Mouse (Mus musculus) gastrocnemius, adult 8-10 months (tissue): Measurements from ENCODE around the gene Sbk2. TPM values are rescaled to one million over a fixed set of nuclear protein-coding genes. Genes with fewer than 3 reads are reported as not detected.

Experiments used
- DNase-seq, 2 experiments: peaks; one replicate each; pipeline ENCODE4 v3.0.0; 2022; ENCODE audit warnings: low spot score in 2 of 2
- total RNA-seq, 4 experiments: library from RNA; stranded (reverse); gene quantifications; 2 replicates each; pipeline ENCODE4 v1.2.4; 2022

Sbk2 gene
- total RNA-seq, 4 experiments from 2014 or later: 55.4 to 88.7 (median 62.8) TPM

DNA sequence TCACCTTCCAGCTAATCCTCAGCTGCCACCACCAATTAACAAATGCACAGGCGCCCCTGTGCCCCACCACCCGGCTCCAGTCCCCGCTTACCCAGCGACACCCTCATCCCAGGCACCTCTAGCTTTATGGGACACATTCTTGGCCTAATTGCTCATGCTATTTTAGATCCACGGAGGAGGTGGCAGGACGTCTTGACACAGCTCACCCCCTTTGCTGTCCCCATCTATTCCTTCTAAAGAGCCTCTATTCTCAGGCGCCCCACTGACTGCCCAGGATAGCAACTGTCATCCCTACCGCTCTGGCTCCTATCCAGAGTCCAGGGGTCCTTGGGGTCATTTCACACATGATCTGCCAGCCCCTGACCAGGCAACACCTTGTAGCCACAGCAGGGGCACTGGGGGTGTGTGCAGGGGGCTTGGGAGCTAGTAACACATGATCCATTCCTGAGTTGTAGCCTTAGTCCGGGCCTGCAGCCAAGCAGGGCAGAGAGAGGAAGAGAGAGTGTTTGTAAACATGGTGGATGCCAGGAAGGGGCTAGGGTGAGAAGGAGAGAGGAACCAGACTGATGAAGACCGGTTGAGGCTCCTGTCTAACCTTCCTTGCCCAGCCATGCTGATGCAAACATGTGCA is 10.3 kb downstream of the Sbk2 start:
- peak in 1 of 2 experiments; percentile 33 for DNase-seq

DNA sequence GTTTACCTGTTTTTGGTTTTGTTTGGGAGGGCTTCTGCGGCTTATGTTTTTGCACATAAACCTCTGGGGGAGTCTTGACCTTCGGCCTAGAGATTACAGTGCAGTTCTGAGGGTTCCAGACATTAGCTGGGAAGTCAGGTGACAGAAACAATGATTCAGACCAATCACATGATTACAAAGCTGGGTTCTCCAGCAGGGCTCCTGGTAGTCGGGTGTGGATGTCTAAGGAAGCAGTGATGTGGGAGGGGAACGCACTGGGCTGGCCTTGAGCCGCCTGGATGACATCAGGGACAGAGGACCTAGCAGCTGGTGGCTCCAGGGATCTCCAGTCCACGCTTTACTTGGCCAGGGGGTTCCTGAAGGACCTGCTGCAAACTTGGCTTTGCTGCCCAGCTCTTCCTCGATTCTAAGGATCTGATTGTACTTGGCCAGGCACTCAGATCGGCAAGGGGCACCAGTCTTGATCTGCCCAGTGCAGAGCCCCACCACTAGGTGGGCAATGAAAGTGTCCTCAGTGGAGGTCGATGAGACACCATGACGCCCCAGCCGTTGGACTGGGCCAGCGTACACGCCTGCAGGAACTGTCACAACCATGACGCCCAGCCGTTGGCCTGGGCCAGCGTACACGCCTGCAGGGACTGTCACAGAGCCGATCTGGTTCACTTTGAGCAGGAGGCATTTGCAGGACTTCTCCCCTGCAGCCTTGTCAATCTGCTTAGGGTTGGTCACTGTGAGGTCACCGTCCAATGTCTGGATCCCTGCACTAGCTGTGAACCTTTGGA is 13.5 kb downstream of the Sbk2 start:
- no peak for DNase-seq

DNA sequence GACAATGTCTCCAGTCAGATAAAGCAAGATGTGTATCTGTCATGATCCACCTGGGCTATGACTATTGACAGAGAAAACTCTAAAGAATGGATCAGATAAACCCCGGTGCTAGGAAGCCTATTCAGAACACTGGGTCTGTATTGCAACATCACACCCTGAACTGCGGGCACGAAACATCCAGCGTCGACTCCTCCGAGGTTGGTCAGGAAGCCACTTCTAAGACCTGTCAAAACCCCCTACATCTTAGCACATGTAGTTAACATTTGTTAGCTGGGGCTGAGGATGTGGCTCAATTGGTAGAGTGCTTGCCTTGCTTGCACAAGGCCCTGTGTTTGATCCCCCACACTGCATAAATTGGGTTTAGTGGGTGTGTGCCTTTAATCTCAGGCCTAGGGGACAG is 15.8 kb downstream of the Sbk2 start:
- no peak for DNase-seq

DNA sequence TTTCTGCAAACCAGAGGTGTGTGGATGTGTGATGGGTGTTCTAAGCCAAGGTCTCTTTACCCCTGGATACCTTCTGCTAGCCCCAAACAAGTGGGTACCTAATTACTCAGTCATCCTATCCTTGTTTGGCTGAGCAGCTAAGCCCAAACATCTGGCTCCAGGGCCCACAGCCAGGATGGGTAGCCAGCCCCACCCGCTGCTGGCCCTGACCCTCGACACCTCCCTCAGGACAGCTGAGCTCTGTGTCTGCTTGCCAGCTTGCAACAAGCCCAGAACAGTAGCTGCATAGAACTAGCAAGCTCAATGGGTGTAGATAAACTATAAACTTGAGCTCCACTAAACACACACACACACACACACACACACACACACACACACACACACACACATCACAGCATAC is 16.4 kb downstream of the Sbk2 start:
- DNase-seq: peak; percentile 75 to 85

DNA sequence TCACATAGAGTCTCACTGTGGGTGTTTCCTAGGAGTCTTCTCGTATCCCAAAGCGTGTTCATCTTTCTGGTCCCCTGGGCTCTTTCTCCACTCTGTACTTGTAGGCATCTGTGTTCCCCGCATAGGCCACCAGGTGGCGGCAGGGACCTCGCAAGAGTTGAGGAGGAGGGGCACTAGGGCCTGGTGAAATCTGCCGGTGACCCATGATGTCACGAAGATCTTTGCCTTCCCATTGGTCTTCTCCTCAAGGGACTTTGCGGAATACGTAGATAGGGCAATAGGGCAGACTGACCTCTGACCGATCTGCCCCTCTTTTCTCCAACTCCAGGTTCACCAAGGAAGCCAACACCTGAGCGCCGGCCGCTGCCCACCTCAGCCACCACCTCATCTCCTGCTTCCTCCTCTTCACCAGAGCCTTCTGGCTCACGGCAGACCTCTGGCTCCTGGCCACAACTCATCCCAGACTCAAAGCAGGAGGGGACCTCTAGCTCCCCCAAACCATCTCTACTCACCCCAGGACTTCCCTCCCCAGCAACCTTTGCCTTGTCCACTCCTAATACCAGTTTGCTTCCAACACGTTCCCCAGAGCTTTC is 20.9 kb downstream of the Sbk2 start:
- peak; percentile 90 to 95 for DNase-seq

DNA sequence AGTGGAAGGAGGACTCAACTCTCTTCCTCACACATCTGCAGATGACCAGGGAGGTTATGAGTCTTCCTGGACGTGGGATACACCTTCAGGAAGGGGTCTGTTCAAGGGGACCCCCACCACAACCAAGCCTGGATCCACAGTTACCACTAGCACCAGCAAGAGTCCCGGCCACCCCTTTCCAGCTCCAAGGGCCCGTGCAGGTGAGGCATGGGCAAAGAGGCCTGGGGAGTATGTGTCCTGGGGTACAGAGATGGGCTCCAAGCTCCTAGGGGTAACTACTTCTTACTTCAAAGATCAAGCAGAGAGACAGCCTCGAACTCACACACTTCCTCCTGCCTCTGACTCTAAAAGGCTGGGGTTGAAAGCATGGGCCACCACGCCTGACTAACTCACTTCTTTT is 21.5 kb downstream of the Sbk2 start:
- no peak for DNase-seq

DNA sequence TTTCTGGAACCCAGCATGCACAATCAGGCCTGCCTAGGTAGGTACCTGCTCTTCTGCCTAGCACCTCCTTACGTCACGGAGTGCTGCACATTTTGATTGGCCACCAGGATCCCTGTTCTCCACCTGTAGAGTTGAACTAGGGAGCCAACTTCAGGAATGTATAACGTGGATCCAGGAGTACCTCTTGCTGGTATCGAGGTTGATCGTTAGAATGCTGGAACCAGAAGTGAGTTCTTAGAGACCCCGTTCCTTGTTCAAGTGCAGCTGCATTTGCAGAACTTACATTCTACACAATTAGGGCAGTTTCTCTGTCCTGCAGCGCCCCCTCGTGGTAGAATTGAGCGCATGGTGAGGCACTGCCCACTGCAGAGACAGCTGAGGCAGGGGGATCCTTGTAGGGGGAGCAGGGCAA is 24.1 kb downstream of the Sbk2 start:
- DNase-seq: peak; percentile 61 to 66

DNA sequence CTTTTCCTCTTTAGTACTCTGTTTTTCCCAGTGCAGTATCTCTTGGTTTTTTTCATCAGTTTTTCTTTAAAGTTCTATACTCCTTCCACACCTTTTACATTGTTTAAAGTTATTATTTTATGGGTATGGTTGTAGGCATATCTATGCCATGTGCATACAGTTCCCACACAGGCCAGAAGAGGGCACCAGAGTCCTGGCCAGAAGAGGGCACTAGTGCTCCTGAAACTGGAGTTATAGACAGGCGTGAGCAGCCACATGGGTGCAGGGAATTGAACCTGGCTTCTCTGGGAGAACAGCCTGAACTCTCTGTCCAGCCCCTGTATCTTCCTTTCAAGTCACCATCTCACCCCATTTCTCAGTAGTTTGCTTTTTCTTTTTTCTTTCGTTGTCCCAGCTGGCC is 25.8 kb downstream of the Sbk2 start:
- DNase-seq: peak; percentile 55 to 58

DNA sequence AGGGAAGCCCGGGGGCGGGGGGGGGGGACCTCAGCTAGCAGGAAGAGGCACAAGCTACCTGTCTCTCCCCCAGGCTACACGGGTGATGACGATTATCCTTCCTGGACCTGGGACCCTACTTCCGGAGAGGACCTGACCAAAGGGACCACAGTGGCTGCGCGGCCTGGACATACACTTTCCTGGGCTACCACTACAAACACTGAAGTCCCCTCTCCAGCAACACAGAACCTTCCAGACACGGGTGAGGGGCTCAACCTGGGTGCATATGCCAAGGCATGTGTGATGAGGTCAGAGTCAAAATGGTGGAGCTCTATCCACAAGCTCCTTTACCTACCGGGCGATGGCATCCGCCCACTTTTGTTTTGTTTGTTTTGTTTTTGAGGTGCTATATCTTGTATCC is 26.8 kb downstream of the Sbk2 start:
- no peak for DNase-seq

DNA sequence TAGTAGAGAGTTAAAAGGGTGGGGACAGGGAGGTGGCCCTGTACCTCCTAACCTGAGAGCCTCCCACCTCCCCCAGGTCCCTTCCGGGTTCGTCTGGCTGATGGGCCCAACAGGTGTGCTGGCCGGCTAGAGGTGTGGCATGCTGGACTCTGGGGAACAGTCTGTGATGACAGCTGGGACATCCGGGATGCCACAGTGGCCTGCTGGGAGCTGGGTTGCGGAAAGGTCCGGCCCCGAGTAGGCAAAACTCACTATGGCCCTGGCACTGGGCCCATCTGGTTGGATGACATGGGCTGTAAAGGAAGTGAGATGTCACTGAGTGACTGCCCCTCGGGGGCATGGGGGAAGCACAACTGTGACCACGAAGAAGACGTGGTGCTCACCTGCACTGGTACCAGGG is 27.4 kb downstream of the Sbk2 start:
- DNase-seq: no peak

DNA sequence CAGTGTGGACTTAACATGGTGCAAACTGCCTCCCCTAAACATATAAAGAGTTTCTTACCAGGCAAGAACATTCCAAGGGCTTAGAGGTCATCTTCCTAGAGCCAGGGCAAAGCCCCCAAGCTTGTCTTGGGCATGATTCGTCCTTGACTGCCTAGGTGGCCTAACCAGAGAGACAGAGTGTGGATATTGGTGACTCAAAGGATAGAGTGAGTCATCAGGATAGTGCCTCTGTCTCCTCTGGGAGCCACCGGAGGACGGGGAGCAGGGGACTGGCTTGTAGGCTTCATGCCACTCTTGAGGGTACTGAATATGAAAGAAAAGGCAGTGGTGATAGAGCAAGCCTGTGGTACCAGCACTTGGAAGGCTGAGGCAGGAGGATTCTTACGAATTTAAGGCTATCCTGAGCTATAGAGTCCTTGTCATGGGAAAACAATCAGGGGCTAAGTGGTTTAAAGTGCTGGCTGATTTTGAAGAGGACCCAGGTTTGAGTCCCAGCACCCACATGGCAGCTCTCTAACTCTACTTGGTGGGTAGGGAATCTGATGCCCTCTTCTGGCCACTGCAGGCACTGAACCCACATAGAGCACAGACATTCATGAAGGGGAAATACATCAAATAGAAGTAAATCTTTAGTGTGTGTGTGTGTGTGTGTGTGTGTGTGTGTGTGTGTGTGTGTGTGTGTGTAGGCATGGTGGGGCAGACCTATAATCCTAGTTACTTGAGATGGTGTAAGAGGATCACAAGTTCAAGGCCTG is 29.9 kb downstream of the Sbk2 start:
- DNase-seq: no peak

DNA sequence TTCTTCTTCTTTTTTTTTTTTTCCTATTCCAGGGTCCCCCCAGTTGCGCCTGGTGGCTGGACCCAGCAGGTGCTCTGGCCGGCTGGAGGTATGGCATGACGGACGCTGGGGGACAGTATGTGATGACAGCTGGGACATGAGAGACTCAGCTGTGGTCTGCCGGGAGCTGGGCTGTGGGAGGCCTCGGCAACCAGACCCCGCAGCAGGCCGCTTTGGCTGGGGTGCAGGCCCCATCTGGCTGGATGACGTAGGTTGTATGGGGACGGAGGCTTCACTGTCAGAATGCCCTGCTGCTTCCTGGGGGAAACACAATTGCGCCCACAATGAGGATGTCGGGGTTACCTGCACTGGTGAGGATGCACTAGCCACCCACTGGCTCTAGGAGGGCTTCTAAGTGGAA is 31.1 kb downstream of the Sbk2 start:
- DNase-seq: no peak

DNA sequence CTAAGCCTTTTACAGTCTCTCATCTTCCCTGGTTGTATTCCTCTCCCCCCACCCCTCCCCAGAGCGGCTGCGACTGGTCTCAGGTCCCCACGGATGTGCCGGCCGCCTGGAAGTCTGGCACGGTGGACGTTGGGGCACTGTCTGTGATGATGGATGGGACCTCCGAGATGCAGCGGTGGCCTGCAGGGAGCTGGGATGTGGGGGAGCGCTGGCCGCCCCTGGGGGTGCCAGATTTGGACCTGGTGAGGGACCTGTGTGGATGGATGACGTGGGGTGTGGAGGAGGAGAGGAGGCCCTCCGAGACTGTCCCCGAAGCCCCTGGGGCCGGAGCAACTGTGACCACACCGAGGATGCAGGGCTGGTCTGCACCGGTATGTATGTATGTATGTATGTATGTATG is 35.9 kb downstream of the Sbk2 start:
- no peak for DNase-seq

DNA sequence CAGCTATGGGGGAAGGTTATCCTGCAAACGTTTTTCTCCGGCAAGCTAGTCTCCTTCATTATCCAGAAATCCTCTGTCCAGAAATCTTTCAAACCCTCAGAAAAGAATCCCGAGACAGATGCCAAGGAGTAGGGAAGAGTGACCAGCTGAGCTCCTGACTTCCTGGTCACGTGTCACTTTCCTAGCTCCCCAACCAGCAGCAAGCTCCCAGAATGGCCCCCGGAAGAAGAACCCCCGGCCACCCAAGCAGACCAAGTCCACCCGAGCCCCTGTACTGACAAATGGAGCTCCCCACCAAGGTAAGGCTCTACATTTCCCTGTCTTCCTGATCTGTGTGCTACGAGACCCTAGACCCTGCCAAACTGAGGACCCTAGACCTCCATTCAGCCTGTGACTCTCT is 36.5 kb downstream of the Sbk2 start:
- no peak for DNase-seq

DNA sequence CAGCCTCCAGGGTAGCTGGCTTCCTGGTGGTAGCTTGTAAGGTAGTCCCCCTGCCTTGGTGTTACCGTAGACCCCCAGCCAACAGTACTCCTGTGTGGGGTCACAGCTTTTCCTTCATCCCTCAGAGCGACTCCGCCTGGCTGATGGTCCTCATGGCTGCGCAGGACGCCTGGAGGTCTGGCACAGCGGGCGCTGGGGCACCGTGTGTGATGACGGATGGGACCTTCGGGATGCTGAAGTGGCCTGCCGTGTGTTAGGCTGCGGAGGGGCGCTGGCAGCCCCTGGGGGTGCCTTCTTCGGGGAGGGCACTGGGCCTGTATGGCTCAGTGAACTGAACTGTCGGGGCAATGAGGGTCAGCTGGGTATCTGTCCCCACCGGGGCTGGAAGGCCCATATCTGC is 37.4 kb downstream of the Sbk2 start:
- DNase-seq: no peak

DNA sequence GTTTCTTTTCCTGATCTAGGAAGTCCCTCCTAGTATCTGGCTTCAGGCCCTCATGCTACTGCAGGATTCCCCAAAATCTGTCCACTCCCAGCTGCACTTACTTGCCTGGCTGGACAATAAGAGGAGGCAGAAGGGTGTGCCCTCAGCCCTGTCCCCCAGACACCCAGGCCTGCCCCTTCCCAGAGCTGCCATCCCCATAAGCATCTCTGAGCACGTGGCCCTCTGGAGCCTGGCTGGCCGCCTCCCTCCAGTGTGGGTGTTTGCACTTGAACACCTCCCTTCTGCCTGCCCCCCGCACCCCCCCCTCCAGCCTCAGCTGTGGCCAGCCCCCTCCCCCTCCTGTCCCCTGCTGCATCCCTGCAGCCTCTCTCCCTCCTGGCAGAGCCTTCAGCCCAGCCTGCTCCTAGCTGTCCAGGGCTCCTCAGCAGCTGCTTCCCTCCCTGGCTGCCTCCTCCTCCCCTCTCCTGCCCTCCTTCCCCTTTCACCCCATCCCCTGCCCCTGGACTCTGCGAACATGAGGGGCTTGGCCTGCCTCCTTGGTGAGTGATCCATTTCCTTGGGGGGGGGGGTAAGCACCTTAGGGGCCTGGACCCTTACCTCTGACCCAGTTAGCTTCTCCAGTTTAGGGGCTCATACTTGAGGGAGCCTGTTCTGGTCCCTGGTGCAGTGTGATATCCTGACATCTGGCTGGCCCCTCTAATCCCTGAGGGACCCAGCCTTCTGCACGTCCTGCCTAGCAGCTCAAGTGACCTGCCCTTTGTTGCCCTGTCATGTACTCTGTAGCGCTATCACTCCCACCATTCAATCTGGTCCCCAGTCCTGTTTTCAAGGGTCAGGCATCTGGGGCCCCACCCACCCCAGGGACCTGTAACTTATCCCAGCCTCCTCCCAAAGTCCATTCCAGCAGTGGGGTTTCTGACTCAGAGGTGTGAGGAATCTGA is 38.5 kb downstream of the Sbk2 start, which contains the start of gene Ssc5d:
Gene Ssc5d, plus strand, starts transcription at position 345 of the 941 bp plus-strand sequence.
- DNase-seq: peak; percentile 57 to 75

DNA sequence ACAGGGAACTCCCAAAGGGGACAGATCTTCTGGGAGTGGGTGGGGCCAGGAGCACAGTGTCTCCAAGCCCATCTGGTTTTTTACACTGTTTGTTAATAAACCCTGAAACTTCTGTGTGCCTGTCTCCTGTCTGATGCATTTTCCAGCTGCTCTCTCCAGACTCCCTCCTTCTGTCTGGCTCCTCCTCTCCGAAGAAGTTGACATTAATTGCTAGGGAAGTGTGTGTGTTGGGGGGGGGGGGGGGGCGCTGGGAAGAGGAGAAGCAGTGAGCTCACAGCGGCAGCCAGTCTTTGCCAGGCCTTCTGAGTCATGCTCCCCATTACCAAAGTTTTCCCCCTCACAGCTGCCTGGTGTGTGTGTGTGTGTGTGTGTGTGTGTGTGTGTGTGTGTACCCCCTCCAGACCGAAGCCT is 39.3 kb downstream of the Sbk2 start:
- DNase-seq: peak; percentile 29 to 61

DNA sequence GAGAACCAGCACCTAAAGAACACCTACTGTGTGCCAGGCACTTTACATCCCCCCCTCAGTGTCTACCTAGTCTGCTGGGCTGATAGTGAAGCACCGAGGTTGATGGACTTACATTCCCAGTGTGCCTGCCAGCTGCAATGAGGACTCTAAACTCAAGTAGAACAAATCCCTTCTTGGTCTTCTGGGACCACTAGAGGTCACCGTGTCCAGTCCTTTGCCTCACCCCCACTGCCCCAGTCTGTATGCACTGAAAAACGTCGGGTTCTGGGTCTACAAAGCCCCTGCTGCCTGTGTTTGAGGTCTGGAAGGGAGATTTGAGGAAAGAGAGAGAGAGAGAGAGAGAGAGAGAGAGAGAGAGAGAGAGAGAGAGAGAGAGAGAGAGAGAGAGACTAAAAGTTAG is 39.7 kb downstream of the Sbk2 start:
- DNase-seq: peak in 1 of 2 experiments; percentile 2

DNA sequence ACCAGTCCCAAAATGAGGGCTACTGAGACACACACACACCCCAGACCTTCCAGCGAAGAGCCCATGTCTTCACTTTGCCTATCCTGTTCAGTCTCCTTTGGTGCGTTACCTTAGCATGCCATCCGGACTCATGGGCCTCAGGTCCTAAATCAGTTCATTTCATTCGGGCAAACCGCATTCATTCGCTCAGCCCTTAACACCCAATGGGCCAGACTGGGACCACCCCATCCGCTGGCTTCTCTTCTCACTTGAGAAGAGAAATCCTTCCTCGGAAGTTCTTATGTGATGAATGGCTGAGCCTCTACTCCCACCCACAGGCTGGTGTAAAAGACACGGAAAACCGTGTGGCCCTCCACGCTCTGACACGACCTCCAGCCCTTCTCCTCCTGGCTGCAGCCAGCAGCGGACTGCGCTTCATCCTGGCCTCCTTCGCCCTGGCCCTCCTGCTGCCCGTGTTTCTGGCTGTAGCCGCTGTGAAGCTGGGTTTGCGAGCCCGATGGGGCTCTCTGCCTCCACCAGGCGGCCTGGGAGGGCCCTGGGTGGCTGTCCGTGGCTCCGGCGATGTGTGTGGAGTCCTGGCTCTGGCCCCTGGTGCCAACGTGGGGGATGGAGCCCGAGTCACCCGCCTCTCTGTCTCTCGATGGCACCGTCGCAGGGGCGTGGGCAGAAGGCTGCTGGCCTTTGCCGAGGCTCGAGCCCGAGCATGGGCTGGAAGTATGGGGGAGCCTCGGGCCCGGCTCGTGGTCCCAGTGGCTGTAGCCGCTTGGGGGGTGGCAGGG is 40.4 kb downstream of the Sbk2 start:
- DNase-seq: peak; percentile 18 to 50
